ENCODE assay signal across 8 mouse cellular contexts in genomic region chr6:115360776-115361605, GRCm38 (mm10). TPM values are rescaled to one million over a fixed set of nuclear protein-coding genes. Genes with fewer than 3 reads are reported as not detected.
DNase-seq lines count a peak whose midpoint lies in the region; ATAC-seq and TF ChIP-seq lines count a peak whose summit lies in the region.

TSS of gene Pparg (plus strand) at chr6:115360951.

- peak within 1 kb of the TSS; percentile 99 for H3K4me2 ChIP-seq in embryonic facial prominence, embryonic 13.5 days
- H3K4me2 ChIP-seq in liver, embryonic 14.5 days (ENCODE audit: low read depth) = peak within 1 kb of the TSS; percentile 67

- ATAC-seq in embryonic facial prominence, embryonic 13.5 days (ENCODE audit: insufficient number of reproducible peaks, insufficient read depth, low FRiP score, low TSS enrichment, low read depth) = peak; percentile 56; the same call in 1 of the 2 replicates
- peak; percentile 55; the same call in 1 of the 2 replicates for ATAC-seq in liver, embryonic 14.5 days (ENCODE audit: insufficient read depth)

- H3K27ac ChIP-seq in spleen, adult 2 months (ENCODE audit: insufficient read depth, low read length) = peak within 1 kb of the TSS; percentile 29
- no peak within 1 kb of the TSS for H3K27ac ChIP-seq in embryonic facial prominence, embryonic 13.5 days
- no peak within 1 kb of the TSS for H3K27ac ChIP-seq in kidney, adult 2 months (ENCODE audit: insufficient read depth, low read depth, low read length)
- H3K27ac ChIP-seq in liver, embryonic 14.5 days = no peak within 1 kb of the TSS

- DNase-seq in spleen, adult 2 months (ENCODE audit: low read depth in 1 of 2, low spot score in 2 of 2) = no peak
- no peak for DNase-seq in spleen, postnatal 14 days (ENCODE audit: low spot score in 2 of 2)
- DNase-seq in heart, adult 8-10 months (ENCODE audit: low spot score) = peak; percentile 60
- DNase-seq in kidney, adult 2 months = peak; percentile 57
- DNase-seq in liver, embryonic 14.5 days (ENCODE audit: low read depth in 3 of 3, low spot score in 3 of 3) = no peak
- peak; percentile 74 for DNase-seq in neural tube, embryonic 10.5 days (ENCODE audit: extremely low spot score, low spot score)
- DNase-seq in thymus, postnatal 0 days (ENCODE audit: low spot score) = peak; percentile 18

- H3K27me3 ChIP-seq in spleen, adult 2 months (ENCODE audit: control insufficient read depth, insufficient read depth, low read length) = peaks cover 10% of the 10 kb centered on the region
- peaks cover 41% of the 10 kb centered on the region for H3K27me3 ChIP-seq in embryonic facial prominence, embryonic 13.5 days
- 0 out of 2 replicates have a peak, but pooled peaks cover 1% of the 10 kb centered on the region for H3K27me3 ChIP-seq in kidney, adult 2 months (replicated peaks; ENCODE audit: control insufficient read depth, insufficient read depth, low read length)
- peaks cover 28% of the 10 kb centered on the region for H3K27me3 ChIP-seq in liver, embryonic 14.5 days (ENCODE audit: control insufficient read depth, insufficient read depth, low read length)

- peaks cover 4% of the 10 kb centered on the region; the same call in 1 of the 2 replicates for H3K4me1 ChIP-seq in spleen, adult 2 months (ENCODE audit: control insufficient read depth, insufficient read depth, insufficient read length)
- peaks cover 14% of the 10 kb centered on the region for H3K4me1 ChIP-seq in embryonic facial prominence, embryonic 13.5 days
- H3K4me1 ChIP-seq in kidney, adult 2 months (ENCODE audit: control insufficient read depth, insufficient read depth, low read length) = no peaks in the 10 kb centered on the region
- no peaks in the 10 kb centered on the region for H3K4me1 ChIP-seq in liver, embryonic 14.5 days (replicated peaks; ENCODE audit: control insufficient read depth in 2 of 2, insufficient read depth in 2 of 2, low read length in 1 of 2)

- peaks cover 6% of the 10 kb centered on the region for H3K9me3 ChIP-seq in embryonic facial prominence, embryonic 13.5 days
- no peaks in the 10 kb centered on the region for H3K9me3 ChIP-seq in liver, embryonic 14.5 days (ENCODE audit: control insufficient read depth, low read length)

- TF ChIP-seq POLR2A in spleen, adult 2 months (IDR thresholded peaks at IDR 0.05; ENCODE audit: low read depth, low read length) = no peak
- TF ChIP-seq POLR2A in kidney, adult 2 months (IDR thresholded peaks at IDR 0.05; ENCODE audit: low read depth, low read length) = no peak

- H3K36me3 ChIP-seq in spleen, adult 2 months (ENCODE audit: control insufficient read depth, insufficient read depth, low read length) = no peaks in the 10 kb centered on the region
- H3K36me3 ChIP-seq in embryonic facial prominence, embryonic 13.5 days = no peaks in the 10 kb centered on the region
- no peaks in the 10 kb centered on the region for H3K36me3 ChIP-seq in kidney, adult 2 months (ENCODE audit: control insufficient read depth, insufficient read depth, low read length)
- no peaks in the 10 kb centered on the region for H3K36me3 ChIP-seq in liver, embryonic 14.5 days (replicated peaks; ENCODE audit: control insufficient read depth, insufficient read depth, low read depth)

- no peak for TF ChIP-seq EP300 in liver, embryonic 14.5 days (IDR thresholded peaks at IDR 0.05; ENCODE audit: low read depth)

- H3K4me3 ChIP-seq in spleen, adult 2 months (ENCODE audit: extremely low read depth, insufficient read depth, insufficient read length) = peak within 1 kb of the TSS; percentile 50; the same call in 1 of the 2 replicates
- peak within 1 kb of the TSS; percentile 59 for H3K4me3 ChIP-seq in embryonic facial prominence, embryonic 13.5 days
- peak within 1 kb of the TSS; percentile 63 for H3K4me3 ChIP-seq in kidney, adult 2 months (ENCODE audit: insufficient read depth, low read depth, low read length)
- peak within 1 kb of the TSS; percentile 31 to 53 for H3K4me3 ChIP-seq in liver, embryonic 14.5 days (ENCODE audit: insufficient read depth in 1 of 2, low read depth in 2 of 2, low read length in 2 of 2)

- no peak for TF ChIP-seq CTCF in spleen, adult 2 months (IDR thresholded peaks at IDR 0.05; ENCODE audit: extremely low read depth, insufficient read depth, insufficient read length, insufficient replicate concordance)
- peak; percentile 24; the same call in 1 of the 2 replicates for TF ChIP-seq CTCF in kidney, adult 2 months (conservative IDR thresholded peaks at IDR 0.05; ENCODE audit: insufficient read depth, insufficient read length, low read depth, low read length)
- TF ChIP-seq CTCF in liver, embryonic 14.5 days (IDR thresholded peaks at IDR 0.05; ENCODE audit: low read depth) = peak; percentile 24; the same call in 1 of the 2 replicates

- 1% methylated on average over 75 of the region's 76 CpGs for WGBS in spleen, adult 2 months
- WGBS in embryonic facial prominence, embryonic 13.5 days = 1% methylated on average over 71 of the region's 76 CpGs
- WGBS in kidney, adult 2 months = under 1% methylated on average over 76 of the region's 76 CpGs
- under 1% methylated on average over 73 of the region's 76 CpGs for WGBS in liver, embryonic 14.5 days (ENCODE audit: insufficient replicate concordance)

- peak within 1 kb of the TSS; percentile 72 for H3K9ac ChIP-seq in embryonic facial prominence, embryonic 13.5 days
- H3K9ac ChIP-seq in liver, embryonic 14.5 days (replicated peaks) = no peak within 1 kb of the TSS; the same call in 1 of the 2 replicates

RNA-seq across cellular contexts. Expression of gene Pparg, which starts in this region (rescaled TPM):
- polyA plus RNA-seq in spleen, adult 2 months (2012; rRNA removed) = 4.3 and 5.1 TPM in 2 replicates
- polyA plus RNA-seq in embryonic facial prominence, embryonic 13.5 days (2015; fragmentation: Nextera tagmentation; extraction: Ambion mirVana) = 1.6 and 1.8 TPM in 2 replicates
- total RNA-seq in heart, adult 8-10 months (2022) = 10 to 100 TPM in 3 of 4 experiments, 1 to 10 TPM in 1; 9.5 to 13.5 (median 12.3) TPM
- 12.8 and 13.5 TPM in 2 replicates for polyA plus RNA-seq in kidney, adult 2 months (2012; rRNA removed)
- 0.45 and 0.67 TPM in 2 replicates for polyA plus RNA-seq in liver, embryonic 14.5 days (2012; rRNA removed)
- 1.7 and 1.9 TPM in 2 replicates for polyA plus RNA-seq in liver, embryonic 14.5 days (2014; fragmentation: Nextera tagmentation; extraction: Ambion mirVana)
- polyA plus RNA-seq in thymus, postnatal 0 days (2015; fragmentation: Nextera tagmentation; extraction: Ambion mirVana) = 4.7 and 5.9 TPM in 2 replicates

Comparison
In these comparisons a context has a peak if more than half of its experiments do, and no peak if none do; other contexts are left out.
1. DNase-seq: peak in heart, adult 8-10 months (single experiment), kidney, adult 2 months (single experiment), neural tube, embryonic 10.5 days (single experiment) and thymus, postnatal 0 days (single experiment); none in spleen, adult 2 months (0 of 2), spleen, postnatal 14 days (0 of 2) and liver, embryonic 14.5 days (0 of 3).
2. Peak in every context shown above with its lines, with median percentiles within 50 percentile points of each other: H3K4me3 ChIP-seq.